Mouse (Mus musculus) midbrain, embryonic 12.5 days (tissue): ENCODE data around the gene Serpina16. TPM values are rescaled to one million over a fixed set of nuclear protein-coding genes. Genes with fewer than 3 reads are reported as not detected.
"Not testable (repeated sequence)": the region's sequence is repeated elsewhere in the genome, so short reads cannot be mapped to it uniquely, and the experiment has no call there.

Experiments
- ATAC-seq: fragments of 200-750 bp; cut with Nextera tagmentation; 2 replicates; pipeline ENCODE4 v1.8.0; 2017; ENCODE audit warnings: low read depth, moderate TSS enrichment, moderate library complexity; ENCODE audit not compliant: low FRiP score
- H3K27ac ChIP-seq: fragments of 300-500 bp; sonication (generic); replicated peaks from 2 replicates; pipeline ENCODE4 v1.5.1; 2016; ENCODE audit warnings: mild to moderate bottlenecking
- H3K27me3 ChIP-seq: fragments of 300-500 bp; sonication (generic); 2 replicates; pipeline ENCODE4 v1.6.1; 2016; ENCODE audit warnings: mild to moderate bottlenecking
- H3K36me3 ChIP-seq: fragments of 300-500 bp; sonication (generic); 2 replicates; pipeline ENCODE4 v1.6.1; 2016
- H3K4me1 ChIP-seq: fragments of 300-500 bp; sonication (generic); 2 replicates; pipeline ENCODE4 v1.6.1; 2016
- H3K4me2 ChIP-seq: fragments of 300-500 bp; sonication (generic); replicated peaks from 2 replicates; pipeline ENCODE4 v1.6.1; 2016; ENCODE audit warnings: mild to moderate bottlenecking, moderate library complexity
- H3K4me3 ChIP-seq: fragments of 300-500 bp; sonication (generic); 2 replicates; pipeline ENCODE4 v1.5.1; 2016; ENCODE audit warnings: mild to moderate bottlenecking
- H3K9ac ChIP-seq: fragments of 300-500 bp; sonication (generic); replicated peaks from 2 replicates; pipeline ENCODE4 v1.6.1; 2016; ENCODE audit warnings: mild to moderate bottlenecking, moderate library complexity
- H3K9me3 ChIP-seq: fragments of 300-500 bp; sonication (generic); 2 replicates; pipeline ENCODE4 v1.6.1; 2016; ENCODE audit warnings: mild to moderate bottlenecking
- WGBS: fragments of 180-500 bp; shearing (Covaris S2); methylation state at CpG from one replicate; pipeline ENCODE4 v1.1.7; 2016; 5-methylcytosine and 5-hydroxymethylcytosine counted together
- polyA plus RNA-seq: library from polyadenylated mRNA; unstranded; fragments of >200 nt; fragmentation: Nextera tagmentation; extraction: Ambion mirVana; gene quantifications from 2 replicates; pipeline ENCODE4 v1.2.1, GENCODE M21; 2016

The Serpina16 gene
- polyA plus RNA-seq, 1 experiment from 2014 or later: not detected

DNA sequence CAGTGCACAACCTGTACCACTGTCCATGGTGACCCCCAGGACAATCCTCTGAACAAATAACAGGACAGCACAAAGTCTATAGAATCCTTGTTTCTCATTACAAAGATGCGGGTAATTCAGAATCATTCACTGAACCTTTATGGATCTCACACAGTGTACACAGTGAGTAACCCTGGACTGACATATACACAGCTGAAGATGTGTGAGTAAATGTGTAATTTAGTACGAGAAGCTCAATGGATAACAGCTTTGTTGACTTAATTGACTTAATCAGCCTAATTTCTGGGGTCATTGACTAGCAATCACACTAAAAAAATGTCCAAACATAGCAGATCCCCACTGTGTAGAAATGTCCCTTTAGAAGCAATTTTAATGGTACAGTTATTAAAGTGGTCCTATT, 5.2 kb upstream of the Serpina16 start:
- no peaks in the 10 kb centered on the region for H3K27me3 ChIP-seq
- no peaks in the 10 kb centered on the region for H3K36me3 ChIP-seq
- no peaks in the 10 kb centered on the region for H3K9me3 ChIP-seq
- no peaks in the 10 kb centered on the region for H3K4me1 ChIP-seq
- H3K9ac ChIP-seq: no peak overlapping the region
- 81% methylated on average over 2 of the region's 2 CpGs for WGBS
- no peak for ATAC-seq
- no peak overlapping the region for H3K4me2 ChIP-seq
- no peak overlapping the region for H3K4me3 ChIP-seq
- no peak overlapping the region for H3K27ac ChIP-seq

DNA sequence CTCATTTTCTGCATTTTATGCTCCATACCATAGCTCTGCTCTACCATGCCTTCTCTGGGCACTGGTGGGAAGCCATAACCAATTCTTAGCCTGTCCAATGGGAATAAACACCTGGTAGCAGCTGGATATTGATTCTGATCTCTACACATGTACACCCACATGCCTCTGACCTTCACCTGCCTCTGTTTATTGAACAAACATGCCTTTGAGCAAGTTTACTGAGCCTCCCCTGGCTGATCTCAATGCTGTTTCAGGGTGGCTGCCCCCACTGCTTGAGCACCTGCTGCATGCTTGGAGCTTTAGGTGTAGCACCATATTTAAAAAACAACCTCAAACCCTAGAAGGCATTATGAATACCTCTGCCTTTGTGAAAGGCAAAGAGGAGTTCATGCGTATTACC, 3.9 kb upstream of the Serpina16 start:
- not testable (repeated sequence) for H3K4me3 ChIP-seq, H3K9me3 ChIP-seq, H3K27ac ChIP-seq, H3K27me3 ChIP-seq, H3K9ac ChIP-seq, H3K36me3 ChIP-seq, ATAC-seq, H3K4me2 ChIP-seq, H3K4me1 ChIP-seq
- WGBS: 94% methylated on average over 1 of the region's 1 CpGs

DNA sequence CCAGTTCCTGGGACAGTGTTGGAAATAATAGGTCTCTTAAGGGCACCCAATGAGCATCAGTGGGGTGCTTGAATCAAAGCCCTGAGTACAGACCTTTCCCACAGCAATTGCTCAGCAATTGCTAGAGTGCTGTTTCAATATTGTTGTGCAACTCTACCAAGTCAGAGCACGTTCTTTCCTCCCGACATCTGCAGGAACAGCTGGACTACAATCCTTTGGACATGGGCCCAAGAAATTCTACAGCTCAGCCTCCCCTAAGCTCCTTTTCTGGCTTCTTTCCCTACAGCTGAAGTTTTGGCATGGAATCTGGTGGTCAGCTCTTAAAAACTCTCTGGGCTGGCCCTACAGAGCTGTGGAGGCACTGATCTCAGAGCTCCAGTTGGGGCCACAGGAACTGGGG, 2.8 kb downstream of the Serpina16 start:
- H3K4me3 ChIP-seq: no peak overlapping the region
- no peak overlapping the region for H3K4me2 ChIP-seq
- no peaks in the 10 kb centered on the region for H3K9me3 ChIP-seq
- no peak overlapping the region for H3K27ac ChIP-seq
- WGBS: 94% methylated on average over 2 of the region's 2 CpGs
- H3K36me3 ChIP-seq: no peaks in the 10 kb centered on the region
- ATAC-seq: no peak
- H3K27me3 ChIP-seq: no peaks in the 10 kb centered on the region
- no peaks in the 10 kb centered on the region for H3K4me1 ChIP-seq
- no peak overlapping the region for H3K9ac ChIP-seq

DNA sequence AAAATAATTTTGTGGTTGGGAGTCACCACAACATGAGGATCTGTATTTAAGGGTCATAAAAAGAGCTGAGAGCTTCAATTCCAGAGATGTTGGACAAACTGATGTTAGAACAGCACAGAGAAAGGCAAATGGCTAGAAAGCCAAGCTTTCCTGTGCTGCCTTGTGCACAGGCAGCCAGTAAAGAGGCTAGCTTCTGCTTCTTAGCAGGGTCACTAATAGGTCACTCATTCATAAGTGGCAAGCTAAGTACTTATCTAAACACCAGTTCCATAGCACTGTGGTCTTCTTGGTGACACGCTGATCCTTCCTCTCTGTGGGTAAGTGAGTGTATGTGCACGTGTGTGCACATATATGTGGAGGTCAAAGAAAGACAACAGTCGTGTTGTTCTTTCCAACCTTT, 4.5 kb downstream of the Serpina16 start:
- H3K9me3 ChIP-seq: no peaks in the 10 kb centered on the region
- WGBS: 67% methylated on average over 3 of the region's 3 CpGs
- H3K4me1 ChIP-seq: no peaks in the 10 kb centered on the region
- H3K4me3 ChIP-seq: no peak overlapping the region
- no peak overlapping the region for H3K4me2 ChIP-seq
- H3K36me3 ChIP-seq: no peaks in the 10 kb centered on the region
- H3K27ac ChIP-seq: no peak overlapping the region
- no peak overlapping the region for H3K9ac ChIP-seq
- no peaks in the 10 kb centered on the region for H3K27me3 ChIP-seq
- ATAC-seq: no peak

DNA sequence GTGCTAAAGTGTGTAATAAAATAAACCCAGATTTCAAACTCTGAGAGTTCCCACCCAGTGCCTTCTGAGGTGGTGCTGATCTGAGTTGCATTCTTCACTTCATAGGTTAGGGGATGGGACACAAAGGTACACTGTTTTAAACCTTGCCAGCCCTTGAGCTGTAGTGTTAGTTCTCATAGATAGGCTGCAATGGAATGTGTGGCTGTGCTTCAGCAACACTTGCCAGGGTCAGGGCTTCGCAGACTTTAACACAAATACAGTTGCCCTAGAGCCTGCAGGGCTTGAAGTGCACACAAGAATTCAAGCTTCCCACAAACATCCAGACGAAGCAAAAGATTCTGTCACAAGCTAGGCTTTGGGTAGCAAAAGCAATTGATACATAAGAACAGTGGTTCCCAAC, 5.0 kb downstream of the Serpina16 start:
- no peaks in the 10 kb centered on the region for H3K27me3 ChIP-seq
- H3K4me1 ChIP-seq: no peaks in the 10 kb centered on the region
- no peak overlapping the region for H3K4me3 ChIP-seq
- no peak overlapping the region for H3K4me2 ChIP-seq
- ATAC-seq: no peak
- no peak overlapping the region for H3K27ac ChIP-seq
- no peaks in the 10 kb centered on the region for H3K9me3 ChIP-seq
- no peak overlapping the region for H3K9ac ChIP-seq
- no peaks in the 10 kb centered on the region for H3K36me3 ChIP-seq
- WGBS: 71% methylated on average over 2 of the region's 2 CpGs

DNA sequence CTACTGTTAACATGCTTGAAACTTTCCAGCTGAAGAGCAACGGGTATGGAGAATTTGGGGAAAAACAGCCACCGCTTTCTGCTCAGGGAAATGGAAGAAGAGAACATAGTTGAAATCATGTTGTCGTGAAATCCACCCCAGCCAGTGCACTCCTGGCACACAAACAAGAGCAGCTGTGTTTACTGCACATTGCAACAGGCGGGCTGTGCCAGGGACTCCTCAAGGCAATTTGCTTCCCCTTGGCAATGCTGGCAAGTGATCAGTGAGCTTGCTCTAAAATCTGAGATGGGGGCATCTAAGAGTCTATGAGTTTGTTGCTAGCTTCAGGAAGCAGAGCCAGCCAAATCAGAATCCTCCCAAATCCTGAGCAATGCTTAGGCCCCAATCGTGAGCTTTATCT, 5.6 kb downstream of the Serpina16 start:
- no peaks in the 10 kb centered on the region for H3K4me1 ChIP-seq
- no peak overlapping the region for H3K4me2 ChIP-seq
- no peaks in the 10 kb centered on the region for H3K36me3 ChIP-seq
- no peak overlapping the region for H3K27ac ChIP-seq
- no peak for ATAC-seq
- no peaks in the 10 kb centered on the region for H3K27me3 ChIP-seq
- no peaks in the 10 kb centered on the region for H3K9me3 ChIP-seq
- no peak overlapping the region for H3K9ac ChIP-seq
- H3K4me3 ChIP-seq: no peak overlapping the region
- 92% methylated on average over 5 of the region's 5 CpGs for WGBS

DNA sequence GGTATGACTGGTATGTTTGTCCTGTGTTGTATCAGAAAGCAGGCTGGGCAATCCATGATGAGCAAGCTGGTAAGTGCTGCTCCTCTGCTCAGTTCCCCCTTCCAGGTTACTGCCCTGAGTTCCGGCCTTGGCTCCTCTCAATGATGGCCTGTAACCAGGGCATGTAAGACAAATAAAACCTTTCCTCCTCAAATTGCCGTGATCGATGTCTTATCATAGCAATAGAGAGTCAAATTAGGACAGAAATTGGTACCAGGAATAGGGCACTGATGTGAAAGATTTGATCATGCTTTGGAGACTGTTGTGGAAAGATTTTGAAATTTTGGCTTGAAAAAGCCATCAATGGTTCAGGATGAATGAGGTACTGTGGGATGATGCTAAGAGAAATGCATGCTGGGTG, 10.7 kb downstream of the Serpina16 start:
- ATAC-seq: no peak
- Histone ChIP-seq H3K27me3 (no peaks in the 10 kb centered on the region), H3K9me3 (no peaks in the 10 kb centered on the region), H3K9ac (no peak overlapping the region), H3K36me3 (no peaks in the 10 kb centered on the region), H3K27ac (no peak overlapping the region), H3K4me3 (no peak overlapping the region), H3K4me1 (no peaks in the 10 kb centered on the region), H3K4me2 (no peak overlapping the region)
- 92% methylated on average over 3 of the region's 3 CpGs for WGBS

DNA sequence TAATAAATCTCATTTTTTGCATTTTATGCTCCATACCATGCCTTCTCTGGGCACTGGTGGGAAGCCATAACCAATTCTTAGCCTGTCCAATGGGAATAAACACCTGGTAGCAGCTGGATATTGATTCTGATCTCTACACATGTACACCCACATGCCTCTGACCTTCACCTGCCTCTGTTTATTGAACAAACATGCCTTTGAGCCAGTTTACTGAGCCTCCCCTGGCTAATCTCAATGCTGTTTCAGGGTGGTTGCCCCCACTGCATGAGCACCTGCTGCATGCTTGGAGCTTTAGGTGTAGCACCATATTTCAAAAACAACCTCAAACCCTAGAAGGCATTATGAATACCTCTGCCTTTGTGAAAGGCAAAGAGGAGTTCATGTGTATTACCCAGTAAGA, 13.9 kb downstream of the Serpina16 start:
- H3K4me2 ChIP-seq, H3K4me3 ChIP-seq, ATAC-seq, H3K4me1 ChIP-seq, H3K27me3 ChIP-seq, H3K9me3 ChIP-seq, H3K27ac ChIP-seq, H3K9ac ChIP-seq, H3K36me3 ChIP-seq: not testable (repeated sequence)

DNA sequence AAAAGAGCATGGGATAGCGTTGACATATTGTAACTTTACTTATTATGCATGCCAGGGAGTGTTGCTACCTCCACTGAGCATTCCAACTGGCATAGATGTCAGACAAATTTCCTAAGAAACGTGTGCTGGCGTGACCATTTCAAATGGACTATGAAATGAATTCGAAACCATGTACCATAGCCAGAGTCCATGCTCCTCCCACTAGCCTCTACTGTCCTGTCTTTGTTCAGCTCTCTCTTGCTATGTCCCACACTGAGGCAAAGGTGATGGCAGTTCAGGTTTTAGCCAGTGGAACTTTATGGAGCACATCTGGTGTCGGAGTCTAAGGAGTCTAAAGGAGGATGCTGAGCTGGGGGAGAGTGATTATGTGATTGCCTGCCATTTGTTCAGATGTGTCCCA, 15.9 kb downstream of the Serpina16 start:
- no peak overlapping the region for H3K4me2 ChIP-seq
- ATAC-seq: no peak
- H3K4me1 ChIP-seq: no peaks in the 10 kb centered on the region
- H3K9me3 ChIP-seq: no peaks in the 10 kb centered on the region
- H3K36me3 ChIP-seq: no peaks in the 10 kb centered on the region
- 88% methylated on average over 5 of the region's 5 CpGs for WGBS
- no peak overlapping the region for H3K9ac ChIP-seq
- no peak overlapping the region for H3K4me3 ChIP-seq
- no peaks in the 10 kb centered on the region for H3K27me3 ChIP-seq
- no peak overlapping the region for H3K27ac ChIP-seq

DNA sequence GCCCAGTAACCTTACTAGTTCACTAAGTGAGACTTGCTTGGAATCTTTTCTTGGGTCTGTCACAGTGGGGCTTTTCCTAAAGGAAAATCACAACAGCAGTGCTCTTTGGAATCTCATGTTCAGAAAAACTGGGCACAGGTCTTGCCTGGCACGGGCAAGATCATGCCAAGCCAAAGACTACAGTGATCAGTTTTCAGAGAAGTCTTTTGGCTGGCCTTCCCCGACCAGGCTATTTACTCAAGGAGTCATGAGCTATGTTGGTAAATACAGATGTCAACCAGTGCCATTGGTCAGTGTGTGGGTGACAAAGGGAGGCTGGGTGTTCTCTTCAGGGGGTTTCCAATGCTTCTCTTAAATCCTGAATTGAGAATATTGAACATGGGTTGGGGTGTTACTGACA, 16.8 kb downstream of the Serpina16 start:
- Histone ChIP-seq H3K9me3 (no peaks in the 10 kb centered on the region), H3K27ac (no peak overlapping the region), H3K4me1 (no peaks in the 10 kb centered on the region), H3K4me2 (no peak overlapping the region), H3K9ac (no peak overlapping the region), H3K27me3 (no peaks in the 10 kb centered on the region), H3K36me3 (no peaks in the 10 kb centered on the region), H3K4me3 (no peak overlapping the region)
- WGBS: 84% methylated on average over 2 of the region's 2 CpGs
- ATAC-seq: no peak

DNA sequence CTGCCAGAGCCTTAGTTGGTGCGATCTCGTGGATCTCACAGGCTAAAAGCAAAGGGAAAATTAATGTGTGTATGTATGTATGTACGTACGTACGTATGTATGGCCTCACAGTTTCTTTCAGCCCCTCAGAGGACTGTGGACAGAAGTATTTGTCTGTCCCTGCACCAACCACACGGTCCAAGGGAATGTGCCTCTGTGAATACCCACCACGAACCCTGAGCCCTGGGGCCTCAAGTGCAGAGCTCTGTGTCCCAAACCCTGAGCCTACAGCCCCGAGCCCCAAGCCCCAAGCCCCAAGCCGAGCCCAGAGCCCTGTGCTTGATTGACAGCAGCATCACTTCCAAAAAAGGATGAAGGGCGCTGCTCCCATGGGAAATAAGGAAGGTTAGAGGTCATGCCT, 17.9 kb downstream of the Serpina16 start:
- Histone ChIP-seq H3K4me3 (no peak overlapping the region), H3K36me3 (no peaks in the 10 kb centered on the region), H3K9me3 (no peaks in the 10 kb centered on the region), H3K27me3 (no peaks in the 10 kb centered on the region), H3K27ac (no peak overlapping the region), H3K4me2 (no peak overlapping the region), H3K9ac (no peak overlapping the region), H3K4me1 (no peaks in the 10 kb centered on the region)
- WGBS: 83% methylated on average over 10 of the region's 10 CpGs
- ATAC-seq: no peak

DNA sequence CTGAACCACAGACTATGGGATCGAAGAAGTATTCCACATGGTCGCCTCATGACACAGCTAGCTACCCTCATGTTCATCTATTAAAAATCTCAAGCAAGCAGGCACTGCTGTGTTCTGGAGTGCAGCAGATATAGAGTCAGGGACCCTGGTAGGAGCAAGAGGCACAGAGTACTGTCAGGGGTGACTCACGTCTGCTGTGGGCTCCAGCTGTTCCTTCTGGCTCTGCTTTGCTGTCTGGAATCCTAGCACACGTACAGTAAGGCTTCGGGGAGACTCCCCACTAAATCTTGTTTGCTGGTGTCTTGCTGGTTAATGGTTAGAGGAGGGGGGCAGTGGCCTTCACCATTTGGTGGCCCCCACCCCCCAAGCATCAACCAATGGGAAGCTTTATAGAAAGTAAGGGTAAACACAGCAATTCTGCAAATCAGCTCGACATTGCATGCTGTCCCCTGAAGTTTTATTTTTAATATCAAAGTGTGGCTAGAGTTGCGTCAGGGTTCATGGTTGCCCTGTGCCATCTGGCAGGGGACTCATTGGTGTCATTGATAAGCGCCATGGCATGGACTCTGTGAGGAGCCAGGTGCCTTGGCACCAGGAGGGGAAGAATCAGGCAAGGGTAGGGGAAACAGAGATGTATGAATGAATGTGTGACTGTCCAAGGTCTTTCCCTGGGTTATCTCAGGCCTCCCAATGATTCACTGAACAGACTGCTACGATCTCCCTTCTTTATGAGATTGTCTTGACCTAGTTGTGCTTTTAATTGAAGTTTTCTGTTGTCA, 18.9 kb downstream of the Serpina16 start, which contains the start of gene Serpina6:
Gene Serpina6 (minus strand): TSS at position 365 of the 779 bp plus-strand sequence.
- Histone ChIP-seq H3K4me2 (no peak within 1 kb of the TSS), H3K4me1 (no peaks in the 10 kb centered on the region), H3K4me3 (no peak within 1 kb of the TSS), H3K27me3 (no peaks in the 10 kb centered on the region), H3K27ac (no peak within 1 kb of the TSS), H3K9ac (no peak within 1 kb of the TSS), H3K9me3 (no peaks in the 10 kb centered on the region), H3K36me3 (no peaks in the 10 kb centered on the region)
- 80% methylated on average over 9 of the region's 9 CpGs for WGBS
- no peak for ATAC-seq
